Mouse (Mus musculus) myocyte (in vitro differentiated cells): ENCODE results near the gene Lnx2.

ENCODE experiments used
- CEBPB ChIP-seq: IDR thresholded peaks from 2 replicates; pipeline ENCODE4 v1.6.1; 2011; ENCODE audit warnings: mild to moderate bottlenecking, moderate library complexity; ENCODE audit not compliant: poor library complexity, insufficient read depth, severe bottlenecking
- MAX ChIP-seq: IDR thresholded peaks from one replicate; pipeline ENCODE4 v1.6.1; 2011; ENCODE audit warnings: low read depth, mild to moderate bottlenecking, control low read depth
- MYOD1 ChIP-seq, 3 experiments: IDR thresholded peaks; one replicate each; pipeline ENCODE4 v1.6.1; 2011; ENCODE audit warnings: control low read depth in 2 of 3, low read depth in 2 of 3, mild to moderate bottlenecking in 2 of 3, moderate library complexity in 1 of 3; ENCODE audit not compliant: insufficient read length in 2 of 3, control insufficient read depth in 1 of 3
- MYOG ChIP-seq, 3 experiments: IDR thresholded peaks; one replicate each; pipeline ENCODE4 v1.6.1; 2011; ENCODE audit warnings: control low read depth in 2 of 3, low read depth in 2 of 3, mild to moderate bottlenecking in 2 of 3; ENCODE audit not compliant: insufficient read length in 2 of 3, control insufficient read depth in 1 of 3, insufficient read depth in 1 of 3
- POLR2A ChIP-seq: IDR thresholded peaks from one replicate; pipeline ENCODE4 v1.6.1; 2011; ENCODE audit warnings: low read depth, mild to moderate bottlenecking, control low read depth, moderate library complexity; ENCODE audit not compliant: insufficient read length
- POLR2AphosphoS2 ChIP-seq: IDR thresholded peaks from one replicate; pipeline ENCODE4 v1.6.1; 2011; ENCODE audit warnings: low read depth, control low read depth; ENCODE audit not compliant: insufficient read length
- USF1 ChIP-seq: IDR thresholded peaks from one replicate; pipeline ENCODE4 v1.6.1; 2011; ENCODE audit warnings: low read depth, mild to moderate bottlenecking, control low read depth, moderate library complexity

- TF ChIP-seq CEBPB (no peak), MYOG (IDR thresholded peaks at IDR 0.05; ENCODE audit: control insufficient read depth in 1 of 3, insufficient read depth in 1 of 3, insufficient read length in 2 of 3, low read depth in 2 of 3) (no peak), POLR2A (no peak), MAX (no peak), USF1 (no peak), POLR2AphosphoS2 (no peak), MYOD1 (IDR thresholded peaks at IDR 0.05; ENCODE audit: control insufficient read depth in 1 of 3, insufficient read length in 2 of 3, low read depth in 2 of 3) (peak in 1 of 3 experiments; percentile 21)
Measured at GRCm38 (mm10) chr5:146973353-146973752, 103.0 kb downstream of the Lnx2 start.
